Mouse (Mus musculus): ENCODE results near the gene Prss8. TPM values are rescaled to one million over a fixed set of nuclear protein-coding genes. Genes with fewer than 3 reads are reported as not detected.

Prss8 gene
- total RNA-seq, 2 experiments from 2014 or later, result 0.40 to 0.42 TPM

DNA sequence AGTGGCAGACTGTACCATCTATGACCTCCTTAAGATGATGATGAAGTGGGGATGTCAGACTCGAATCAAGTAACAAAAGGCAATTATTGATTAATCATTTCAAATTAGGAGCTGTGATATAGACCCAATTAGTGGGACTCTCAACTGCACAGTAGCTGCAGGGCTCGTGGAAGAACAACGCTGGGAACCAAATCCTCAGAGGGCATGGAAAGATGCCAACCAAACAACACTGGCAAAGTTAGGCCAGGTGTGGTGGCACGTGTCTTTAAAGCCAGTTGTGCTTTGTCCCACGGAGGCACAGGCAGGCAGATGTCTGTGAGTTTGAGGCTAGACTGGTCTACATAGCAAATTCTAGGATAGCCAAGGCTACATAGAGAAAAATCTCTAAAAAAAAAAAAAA is 732 bp upstream of the Prss8 start:
- DNase-seq (ENCODE audit: low spot score in 2 of 2), result no peak

DNA sequence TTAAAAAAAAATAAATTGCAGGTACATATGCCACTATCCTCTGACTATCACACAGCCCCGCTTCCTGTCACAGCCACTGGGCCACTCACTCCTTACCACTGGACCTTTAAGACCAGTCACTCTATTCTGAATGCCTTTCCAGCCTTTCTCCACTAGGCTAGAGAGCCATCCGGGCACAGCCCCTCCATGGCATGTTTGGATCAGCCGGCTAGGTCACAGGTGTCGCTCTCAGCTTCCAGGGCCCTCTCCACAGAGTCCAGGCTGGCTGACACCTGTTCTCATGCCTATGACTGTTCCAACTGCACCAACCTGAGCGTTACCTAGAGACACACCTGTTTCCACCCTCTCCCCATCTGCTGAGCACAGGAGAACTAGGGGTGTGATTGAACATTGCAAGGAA is 1.3 kb downstream of the Prss8 start:
- no peak for DNase-seq (ENCODE audit: low spot score in 2 of 2)

DNA sequence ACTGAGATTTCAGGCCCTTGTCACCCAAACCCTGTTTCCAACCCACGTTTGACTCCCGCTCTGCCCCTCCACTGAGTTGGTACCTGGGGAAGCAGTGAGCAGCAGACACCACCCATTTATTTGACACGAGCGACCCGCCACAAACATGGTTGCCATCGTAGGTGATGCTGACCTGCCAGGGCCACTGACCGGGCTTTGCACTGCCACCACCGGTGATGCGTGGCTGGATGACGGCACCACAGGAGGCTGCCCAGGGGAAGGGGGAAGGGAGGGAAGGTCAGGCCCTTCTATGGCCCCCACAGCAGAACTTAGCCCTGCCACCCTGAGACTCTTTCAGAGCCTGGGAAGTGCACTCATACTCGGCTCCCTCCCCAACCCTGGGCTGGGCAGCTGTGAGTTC is 2.2 kb downstream of the Prss8 start:
- DNase-seq (ENCODE audit: low spot score in 2 of 2), result no peak

DNA sequence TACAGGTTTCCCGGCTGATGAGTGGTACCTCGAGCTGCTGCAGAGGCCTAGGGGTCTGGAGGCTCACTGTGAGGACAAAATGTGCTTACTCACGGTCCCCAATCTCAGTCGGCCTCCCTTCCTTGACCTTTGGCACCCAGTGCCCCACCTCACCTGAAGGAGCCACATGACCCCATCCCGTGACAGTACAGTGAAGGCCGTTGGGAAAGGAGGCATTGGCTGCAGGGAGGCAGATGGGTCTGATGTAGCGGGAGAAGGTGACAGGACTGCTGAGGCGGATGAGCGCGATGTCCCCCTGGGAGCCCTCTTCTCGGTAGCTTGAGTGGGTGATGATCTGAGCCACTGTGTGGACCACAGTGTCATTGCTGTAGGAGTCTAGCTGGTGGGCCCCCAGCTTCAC is 3.1 kb downstream of the Prss8 start:
- DNase-seq (ENCODE audit: low spot score in 2 of 2), result no peak

DNA sequence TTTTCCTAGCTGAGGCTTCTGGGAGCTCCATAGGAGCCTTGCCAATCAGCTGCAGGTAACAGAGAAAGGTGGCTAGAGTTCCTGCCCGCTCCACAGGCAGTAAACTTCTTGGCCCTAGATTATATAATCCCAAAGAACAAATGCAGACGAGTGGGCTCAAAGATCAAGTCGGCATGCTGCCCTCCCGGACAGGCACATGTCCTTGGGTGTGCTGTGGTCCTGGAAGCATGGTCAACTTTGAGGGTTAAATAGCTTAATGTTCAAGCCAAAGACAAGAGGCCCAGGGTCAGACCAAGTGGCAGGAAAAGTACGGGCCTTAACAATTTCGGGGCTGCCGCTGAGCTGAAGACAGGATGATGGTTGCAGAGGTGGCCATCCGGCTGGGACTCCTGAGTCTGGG is 3.8 kb downstream of the Prss8 start:
- DNase-seq (ENCODE audit: low spot score in 2 of 2), result no peak

DNA sequence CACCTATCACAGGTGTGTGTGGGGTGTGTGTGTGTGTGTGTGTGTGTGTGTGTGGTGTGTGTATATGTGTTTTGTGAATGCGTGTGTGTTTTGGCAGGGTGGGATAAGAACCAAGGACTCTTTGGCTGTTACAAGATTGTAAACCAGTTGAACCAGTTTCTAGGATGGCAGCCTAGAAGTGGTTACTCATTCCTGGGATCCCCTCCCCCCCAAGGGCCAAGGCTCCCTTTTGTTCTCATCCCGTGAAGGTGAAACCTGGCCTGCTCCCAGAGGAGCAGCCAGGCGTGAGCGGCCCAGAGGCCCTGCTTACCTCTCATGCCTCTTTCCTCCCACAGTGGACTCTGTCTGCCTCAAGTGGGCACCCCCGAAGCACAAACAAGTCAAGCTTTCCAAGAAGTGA is 4.7 kb downstream of the Prss8 start:
- DNase-seq (ENCODE audit: low spot score in 2 of 2), result no peak

DNA sequence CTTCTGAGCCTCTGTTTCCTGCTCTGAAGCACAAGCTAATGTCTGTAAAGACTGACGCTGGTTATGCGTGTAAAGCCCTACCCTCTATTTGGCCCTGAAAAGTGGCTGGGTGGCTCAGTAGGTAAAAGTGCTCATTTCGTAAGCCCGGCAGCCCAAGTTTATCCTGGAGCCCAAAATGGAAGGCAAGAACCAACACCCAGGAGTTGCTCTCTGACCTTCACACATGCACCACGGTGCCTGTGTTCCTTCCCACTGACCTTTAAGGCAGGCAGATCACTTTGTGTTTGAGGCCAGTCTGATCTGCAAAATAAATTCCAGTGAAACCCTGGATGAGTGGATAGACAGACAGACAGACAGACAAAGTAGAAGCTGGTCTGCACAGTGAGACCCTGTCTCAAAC is 6.2 kb downstream of the Prss8 start:
- DNase-seq (ENCODE audit: low spot score in 2 of 2), result no peak

DNA sequence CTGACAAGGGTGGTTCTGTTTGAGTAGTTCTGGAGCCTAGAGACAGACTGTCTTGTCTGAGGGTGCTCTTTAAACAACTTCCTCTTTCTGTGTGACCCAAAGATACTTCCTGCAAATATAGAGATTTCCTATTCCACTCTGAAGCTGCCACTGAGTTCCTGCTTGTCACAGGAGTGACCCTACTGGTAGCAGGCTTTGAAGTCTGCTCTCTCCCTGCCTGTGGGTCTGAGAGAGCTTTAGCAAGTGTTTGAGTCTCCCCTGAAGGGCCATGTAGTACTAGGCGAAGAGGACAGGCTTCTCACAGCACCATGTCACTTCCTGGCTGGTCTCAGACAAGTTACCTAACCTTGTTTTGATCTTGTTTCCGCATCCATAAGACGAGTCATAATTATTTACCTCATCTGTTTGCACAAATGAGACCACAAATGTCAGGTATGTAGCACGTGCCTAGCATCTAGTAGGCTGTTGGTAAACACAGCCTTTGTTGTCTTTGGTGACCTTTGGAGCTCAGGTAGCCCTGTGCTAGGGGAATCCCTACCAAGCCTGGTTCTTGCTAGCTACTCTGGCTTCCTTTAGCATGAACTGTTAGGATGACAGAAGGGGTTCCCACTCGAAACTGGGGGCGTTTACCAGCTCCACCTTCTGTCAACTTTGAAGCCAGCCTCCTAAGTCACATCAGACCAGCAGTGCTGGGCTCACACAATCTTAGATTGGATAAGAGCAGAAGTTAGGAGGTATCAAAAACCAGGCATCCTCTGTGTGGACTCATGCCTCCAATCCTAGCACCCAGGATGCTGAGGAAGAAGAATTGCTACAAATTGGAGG is 7.2 kb downstream of the Prss8 start:
- DNase-seq (ENCODE audit: low spot score in 2 of 2), result no peak

DNA sequence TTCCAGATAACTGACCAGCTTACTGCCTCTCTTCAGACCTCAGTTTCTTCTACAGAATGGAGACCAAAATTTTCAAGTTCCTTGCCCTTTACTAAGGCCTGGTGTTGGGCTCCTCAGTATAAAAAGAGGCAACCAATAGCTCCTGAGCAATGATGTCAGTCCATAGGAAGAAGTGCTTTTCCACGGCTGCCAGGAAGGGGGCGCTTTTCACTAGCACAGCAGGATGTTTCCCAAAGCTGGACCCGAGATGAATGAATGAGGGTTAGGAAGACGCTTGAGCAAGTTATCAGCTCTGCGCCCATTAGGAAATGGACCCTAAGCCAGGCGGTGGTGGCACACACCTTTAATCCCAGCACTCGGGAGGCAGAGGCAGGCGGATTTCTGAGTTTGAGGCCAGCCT is 8.4 kb downstream of the Prss8 start:
- no peak for DNase-seq (ENCODE audit: low spot score in 2 of 2)

DNA sequence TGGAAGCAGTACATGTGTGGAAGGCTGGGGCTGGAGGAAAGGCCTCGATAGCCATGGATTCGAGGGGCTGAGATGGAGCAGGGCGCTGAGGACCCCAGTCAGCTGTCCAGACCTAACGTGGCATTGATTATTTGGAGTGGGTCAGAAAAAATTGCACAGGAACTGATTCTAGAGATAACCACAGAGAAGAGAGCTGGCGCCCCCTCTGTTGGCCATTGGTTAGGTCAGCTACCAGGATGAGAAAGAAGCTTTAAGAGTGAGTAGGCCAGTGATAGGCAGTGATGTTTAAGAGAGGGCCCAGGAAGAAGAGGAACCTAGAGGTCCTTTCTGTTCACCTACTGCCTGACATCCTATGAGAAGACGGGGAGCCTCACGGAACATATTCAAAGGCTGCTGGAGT is 10.6 kb downstream of the Prss8 start:
- no peak for DNase-seq (ENCODE audit: low spot score in 2 of 2)

DNA sequence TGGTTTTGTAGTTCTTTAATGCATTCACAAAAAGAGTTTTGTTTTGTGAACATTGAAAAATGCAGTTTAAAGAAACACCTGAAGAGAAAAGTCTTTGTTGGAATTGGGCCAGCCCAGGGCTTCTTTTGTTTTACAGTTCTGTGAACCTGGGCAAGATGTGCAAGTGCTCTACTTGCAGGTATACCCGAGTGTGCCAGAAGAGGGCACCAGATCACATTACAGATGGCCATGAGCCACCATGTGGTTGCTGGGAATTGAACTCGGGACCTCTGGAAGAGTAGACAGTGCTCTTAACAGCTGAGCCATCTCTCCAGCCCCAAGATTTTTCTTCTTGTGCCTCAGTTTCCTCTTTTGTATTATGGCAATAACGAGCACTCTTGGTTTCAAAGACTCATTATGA is 11.7 kb downstream of the Prss8 start:
- DNase-seq (ENCODE audit: low spot score in 2 of 2), result no peak

DNA sequence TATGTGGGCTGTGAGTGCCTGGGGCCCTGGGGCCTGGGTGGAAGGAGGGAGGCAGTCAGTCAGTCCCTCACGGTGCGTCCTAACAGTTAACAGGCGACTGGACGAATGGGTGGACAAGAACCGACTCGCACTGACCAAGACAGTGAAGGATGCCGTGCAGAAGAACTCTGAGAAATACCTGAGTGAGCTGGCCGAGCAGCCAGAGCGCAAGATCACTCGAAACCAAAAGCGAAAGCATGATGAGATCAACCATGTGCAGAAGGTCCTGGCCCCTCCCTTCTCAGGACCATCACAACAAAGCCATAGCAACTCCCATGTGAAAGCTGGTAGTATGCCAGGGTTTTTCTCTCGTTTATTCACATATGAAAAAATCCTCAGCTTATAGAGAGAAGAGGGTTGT is 14.6 kb downstream of the Prss8 start:
- DNase-seq (ENCODE audit: low spot score in 2 of 2), result no peak

DNA sequence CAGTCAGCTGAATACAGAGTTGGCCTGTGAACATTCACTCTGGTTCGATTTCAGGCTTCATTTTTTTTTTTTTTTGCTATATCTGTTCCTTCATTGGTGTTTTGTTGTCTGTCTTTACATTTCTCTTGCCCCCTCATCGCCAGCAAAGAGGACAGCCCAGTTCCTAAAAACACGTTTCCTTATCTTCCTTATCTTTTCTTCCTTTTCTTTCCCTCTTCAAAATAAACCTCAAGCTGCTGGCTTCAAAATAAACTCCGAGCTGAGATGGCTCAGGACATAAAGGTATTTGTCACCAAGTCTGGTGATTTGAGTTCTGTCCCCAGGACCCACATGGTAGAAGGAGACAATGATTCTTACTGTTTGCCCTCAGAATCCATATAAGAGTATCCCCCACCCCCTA is 17.0 kb downstream of the Prss8 start:
- no peak for DNase-seq (ENCODE audit: low spot score in 2 of 2)

DNA sequence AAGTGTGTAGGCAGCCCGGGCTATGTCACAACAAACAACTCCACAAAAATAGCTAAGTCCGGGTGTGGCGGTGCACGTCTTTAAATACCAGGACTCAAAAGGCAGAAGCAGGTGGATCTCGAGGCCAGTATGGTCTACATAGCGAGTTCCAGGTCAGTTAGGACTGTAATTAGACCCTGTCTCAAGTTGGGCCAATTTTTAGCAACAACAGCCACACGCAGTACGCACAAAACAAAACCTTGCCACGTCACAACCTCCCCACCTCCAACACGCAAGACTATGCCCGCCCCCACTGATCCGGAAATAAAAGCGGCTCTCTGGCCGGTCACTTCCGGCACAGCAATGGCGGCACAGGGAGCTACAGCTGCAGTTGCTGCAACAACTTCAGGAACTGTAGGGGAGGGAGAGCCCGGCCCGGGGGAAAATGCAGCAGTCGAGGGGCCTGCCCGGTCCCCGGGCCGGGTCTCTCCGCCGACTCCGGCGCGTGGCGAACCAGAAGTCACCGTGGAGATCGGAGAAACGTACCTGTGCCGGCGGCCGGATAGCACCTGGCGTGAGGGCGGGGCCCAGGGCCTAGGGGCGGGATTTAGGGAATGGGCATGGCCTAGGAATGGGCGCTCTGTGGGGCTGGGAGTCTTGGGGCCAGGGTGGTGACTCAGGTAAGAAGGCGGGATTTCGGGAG is 17.6 kb downstream of the Prss8 start, which contains the start of gene Kat8:
TSS of gene Kat8 (plus strand) at position 327 of the 682 bp plus-strand sequence.
- DNase-seq (ENCODE audit: low spot score in 2 of 2), result peak; percentile 85 to 89

DNA sequence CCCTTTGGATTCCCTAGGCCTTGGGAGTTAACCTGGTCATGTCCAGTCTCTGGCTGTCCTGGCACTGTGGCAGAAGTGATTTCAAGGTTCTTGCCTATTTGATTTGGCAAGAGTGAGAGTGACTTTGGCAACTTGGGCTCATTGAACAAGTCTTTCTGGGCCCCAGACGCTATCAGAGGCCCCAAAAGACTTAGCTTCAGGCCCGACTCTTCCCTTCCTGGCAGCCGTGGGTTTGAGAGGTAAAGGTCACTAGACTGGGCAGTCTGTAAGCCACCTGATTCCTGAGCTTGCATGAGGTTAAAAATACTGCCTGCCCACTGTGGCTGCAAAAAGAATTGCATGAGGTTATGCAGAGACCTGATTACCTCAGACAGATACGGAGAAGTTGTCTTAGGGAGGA is 21.2 kb downstream of the Prss8 start:
- no peak for DNase-seq (ENCODE audit: low spot score in 2 of 2)

DNA sequence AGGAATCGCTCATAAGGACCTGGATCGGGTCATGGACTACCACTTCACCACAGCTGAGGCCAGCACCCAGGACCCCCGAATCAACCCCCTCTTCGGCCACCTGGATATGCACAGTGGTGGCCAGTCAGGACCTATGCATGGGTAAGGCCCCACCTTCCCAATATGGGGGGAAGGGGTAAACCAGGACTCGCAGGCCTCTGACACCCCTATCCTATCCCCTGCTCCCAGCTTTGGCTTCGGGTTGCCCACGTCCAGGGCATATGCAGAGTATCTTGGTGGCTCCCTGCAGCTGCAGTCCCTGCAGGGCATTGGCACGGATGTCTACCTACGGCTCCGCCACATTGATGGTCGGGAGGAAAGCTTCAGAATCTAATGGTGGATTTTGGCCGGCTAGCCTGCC is 22.0 kb downstream of the Prss8 start:
- DNase-seq (ENCODE audit: low spot score in 2 of 2), result no peak

DNA sequence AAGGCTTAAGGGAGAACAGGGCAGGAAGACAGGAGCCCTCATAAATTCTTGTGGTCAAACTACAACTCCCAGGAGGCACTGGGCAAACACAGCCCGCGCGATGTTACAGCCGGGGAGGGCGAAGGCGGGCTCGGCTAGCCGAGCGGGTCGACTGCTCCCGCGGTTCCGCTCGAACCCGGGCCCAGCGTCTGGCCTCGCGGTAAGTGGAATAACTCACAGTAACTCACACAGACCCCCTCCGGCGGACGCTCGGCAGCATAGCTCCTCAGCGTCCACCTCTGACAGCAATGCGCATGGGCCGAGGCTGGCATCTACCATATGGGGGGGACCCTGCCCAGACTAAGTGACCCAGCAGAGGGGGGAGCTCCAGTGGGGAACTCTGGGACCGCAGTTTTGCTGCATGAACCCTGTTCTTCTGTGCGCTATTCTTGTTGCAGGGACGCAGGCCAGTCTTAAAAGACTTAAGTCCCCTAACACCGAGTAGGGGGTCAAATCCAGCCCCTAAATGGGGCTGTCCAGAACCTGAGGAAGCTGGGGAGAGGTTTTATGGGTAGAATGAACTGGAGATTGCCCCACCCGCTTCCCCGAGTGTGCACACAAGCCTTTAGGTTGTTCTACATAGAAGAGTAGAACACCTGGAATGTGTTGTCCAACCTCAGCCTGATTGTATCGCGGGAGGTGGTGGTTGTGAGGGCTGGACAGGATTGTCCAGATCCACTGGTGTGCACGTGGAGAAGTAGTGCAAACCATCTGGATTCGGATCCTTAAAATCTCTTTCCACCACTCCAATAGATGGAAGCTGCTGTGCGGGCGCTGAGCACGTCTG is 25.7 kb downstream of the Prss8 start, which contains the start of gene Bckdk:
TSS of gene Bckdk (plus strand) at position 112 of the 826 bp plus-strand sequence.
- peak; percentile 67 to 78 for DNase-seq (ENCODE audit: low spot score in 2 of 2)

DNA sequence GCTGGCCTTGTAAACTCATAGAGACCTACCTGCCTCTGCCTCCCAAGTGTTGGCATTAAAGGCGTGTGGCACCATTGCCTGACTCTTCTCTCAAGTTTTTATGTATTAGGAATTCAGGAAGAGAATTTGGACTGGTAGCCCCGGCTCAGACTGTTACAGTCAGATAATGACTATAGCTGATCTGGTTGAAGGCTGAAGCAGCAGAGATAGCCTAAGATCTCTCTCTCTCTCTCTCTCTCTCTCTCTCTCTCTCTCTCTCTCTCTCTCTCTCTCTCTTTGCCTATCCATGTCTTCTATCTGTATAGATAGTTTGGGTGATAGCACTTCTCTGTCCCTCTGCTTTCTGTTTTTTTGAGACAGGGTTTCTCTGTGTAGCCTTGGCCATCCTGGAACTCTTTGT is 28.1 kb downstream of the Prss8 start:
- DNase-seq (ENCODE audit: low spot score in 2 of 2), result no peak

DNA sequence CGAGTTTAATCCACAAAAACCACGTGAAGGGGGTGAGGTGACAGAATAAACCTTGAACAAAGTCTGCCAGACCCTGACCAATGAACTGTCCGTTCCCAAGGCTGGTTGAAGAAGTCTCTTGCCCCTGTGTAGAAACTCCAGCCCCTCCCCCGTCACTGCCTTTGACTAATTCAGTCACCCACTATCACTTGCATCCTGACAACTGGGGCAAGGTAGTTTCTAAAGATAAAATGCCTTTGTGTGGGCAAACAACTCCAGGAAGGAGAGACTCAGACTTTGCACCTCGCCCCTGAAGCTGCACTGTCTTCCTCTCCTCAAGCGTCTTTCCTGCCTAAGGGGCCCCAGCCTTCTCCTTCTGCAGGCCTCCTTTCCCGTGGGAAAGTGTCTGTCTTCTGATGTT is 29.9 kb downstream of the Prss8 start:
- no peak for DNase-seq (ENCODE audit: low spot score in 2 of 2)

DNA sequence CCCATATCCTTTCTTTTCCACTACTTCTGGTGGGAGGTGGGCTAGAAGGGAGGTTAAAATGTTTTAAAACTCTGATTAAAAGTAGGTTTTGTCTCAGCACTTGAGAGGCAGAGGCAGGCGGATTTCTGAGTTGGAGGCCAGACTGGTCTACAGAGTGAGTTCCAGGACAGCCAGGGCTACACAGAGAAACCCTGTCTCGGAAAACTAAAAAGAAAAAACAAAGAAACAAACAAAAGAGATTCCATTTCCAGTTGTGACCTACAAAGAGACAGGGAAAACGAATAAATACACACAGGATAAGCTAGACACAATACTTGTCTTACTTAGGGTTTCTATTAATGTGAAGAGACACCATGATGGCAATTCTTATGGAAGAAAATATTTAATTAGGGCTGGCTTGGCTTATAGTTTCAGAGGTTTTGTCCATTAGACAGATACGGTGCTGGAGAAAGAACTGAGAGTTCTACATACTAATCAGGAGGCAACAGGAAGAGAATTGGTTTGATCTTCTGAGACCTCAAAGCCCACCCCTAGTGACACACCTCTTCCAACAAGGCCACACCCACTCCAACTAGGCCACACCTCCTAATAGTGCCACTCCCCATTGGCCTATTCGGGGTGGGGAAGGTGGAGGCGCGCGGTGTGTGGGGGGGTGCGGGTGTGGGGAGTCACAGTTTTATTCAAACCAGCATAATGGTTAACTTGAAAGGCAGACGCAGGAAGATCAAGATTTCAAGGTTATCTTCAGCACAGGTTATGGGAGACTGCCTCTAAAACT is 31.5 kb downstream of the Prss8 start:
- no peak for DNase-seq (ENCODE audit: low spot score in 2 of 2)

DNA sequence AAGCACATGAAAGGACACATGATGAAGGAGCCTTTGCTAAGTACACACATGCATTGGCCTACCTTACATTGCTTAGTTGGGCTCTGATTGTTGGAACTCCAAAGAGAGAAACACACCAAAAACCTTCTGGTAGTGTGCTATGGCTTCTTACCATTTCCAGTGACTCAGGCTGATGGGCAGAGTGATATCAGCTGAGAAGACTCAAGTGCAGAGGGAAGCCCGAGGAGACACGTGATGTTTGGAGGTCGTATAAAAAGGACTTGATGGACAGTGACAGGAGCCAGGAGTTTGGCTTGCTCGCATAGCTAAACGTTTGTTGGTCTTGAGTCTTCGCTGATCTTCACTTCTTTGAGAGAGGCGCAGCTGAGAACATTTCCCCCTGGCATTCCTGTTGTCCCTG is 32.4 kb downstream of the Prss8 start:
- no peak for DNase-seq (ENCODE audit: low spot score in 2 of 2)

All from left cerebral cortex, adult 18-20 months (tissue).